Mouse (Mus musculus): Measurements from ENCODE around the gene Steap3.
"Not testable (repeated sequence)": the region's sequence is repeated elsewhere in the genome, so short reads cannot be mapped to it uniquely, and the experiment has no call there.

The Steap3 gene

GRCm38 (mm10) chr1:120272605-120273004 is at the start of gene Steap3:
Steap3 (minus strand) TSS chr1:120272705.
- DNase-seq = no peak

DNA sequence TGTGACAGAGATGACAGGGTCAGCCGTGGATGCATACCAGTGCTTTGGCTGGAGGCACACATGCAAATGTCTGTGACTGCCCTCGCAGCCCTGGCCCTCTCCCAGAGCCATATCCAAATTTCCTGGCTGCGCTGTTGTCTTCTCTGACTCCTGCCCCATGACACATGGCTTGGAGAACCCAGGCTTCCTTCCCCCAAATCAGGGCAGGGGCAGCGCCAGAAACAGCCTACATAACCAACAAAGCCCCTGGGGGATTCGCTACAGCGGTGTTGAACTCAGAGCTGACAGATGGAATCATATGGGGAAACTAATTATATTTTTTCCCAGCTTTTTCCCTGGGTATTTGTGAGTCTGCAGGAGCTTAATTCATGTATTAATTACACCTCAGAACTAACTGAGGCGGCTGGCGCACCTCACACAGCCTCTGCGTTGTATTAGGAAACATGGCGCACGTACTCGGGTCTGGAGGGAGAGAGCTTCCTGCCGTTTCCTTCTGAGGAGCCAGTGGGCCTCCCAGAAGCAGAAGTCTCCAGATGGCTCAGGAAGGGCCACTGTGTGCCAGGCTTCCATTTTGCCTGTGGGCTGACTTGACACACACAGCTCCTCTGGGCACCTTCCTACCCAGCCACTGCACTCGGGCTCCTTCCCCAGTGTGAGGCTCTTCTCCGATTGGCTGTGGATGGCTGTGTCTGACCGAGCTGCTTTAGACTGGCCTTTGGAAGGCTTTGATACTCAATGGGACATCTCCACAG is 48.9 kb upstream of the Steap3 start:
- DNase-seq = no peak

- no peak for DNase-seq
These were observed 33.3 kb upstream of the Steap3 start for GRCm38 (mm10) chr1:120305801-120306200.

DNA sequence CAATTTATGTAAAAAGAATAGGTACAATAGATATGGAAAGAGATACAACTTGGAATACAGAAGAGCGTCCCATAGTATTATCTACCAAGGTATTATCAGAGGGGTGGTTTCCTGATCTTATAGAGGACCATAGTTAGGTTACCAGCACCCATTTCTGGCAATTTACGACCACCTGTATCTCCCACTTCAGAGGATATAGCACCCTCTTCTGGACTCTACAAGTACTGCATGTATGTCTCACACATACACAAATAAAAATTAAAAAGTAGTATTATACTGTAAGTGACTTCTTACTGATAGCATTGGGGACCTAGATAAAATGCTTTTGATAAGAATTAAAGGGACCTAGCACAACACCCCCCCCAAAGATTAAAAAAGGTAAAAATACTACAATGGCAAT is 24.4 kb upstream of the Steap3 start:
- no peak for DNase-seq

DNA sequence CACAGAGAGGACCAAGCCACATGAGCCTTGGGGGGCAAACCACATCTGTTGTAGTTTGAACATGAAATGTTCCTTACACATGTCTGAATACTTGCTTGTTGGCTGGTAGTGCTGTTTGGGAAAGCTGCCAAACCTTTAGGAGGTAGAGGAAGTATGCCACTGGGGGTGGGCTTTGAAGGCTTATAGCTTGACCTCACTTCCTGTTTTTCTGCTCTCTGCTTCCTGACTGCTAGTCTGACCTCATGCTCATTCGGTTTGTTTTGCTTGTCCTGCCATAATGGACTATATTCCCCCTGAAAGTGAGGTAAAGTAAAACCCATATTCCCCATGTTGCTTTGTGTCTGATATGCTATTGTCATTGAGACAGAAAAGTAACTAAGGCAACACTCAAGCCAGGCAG is 21.3 kb upstream of the Steap3 start:
- no peak for DNase-seq

- DNase-seq = no peak
These were observed 19.2 kb upstream of the Steap3 start for GRCm38 (mm10) chr1:120291709-120292108.

- DNase-seq = no peak
These were observed 17.3 kb upstream of the Steap3 start for GRCm38 (mm10) chr1:120289843-120290242.

DNA sequence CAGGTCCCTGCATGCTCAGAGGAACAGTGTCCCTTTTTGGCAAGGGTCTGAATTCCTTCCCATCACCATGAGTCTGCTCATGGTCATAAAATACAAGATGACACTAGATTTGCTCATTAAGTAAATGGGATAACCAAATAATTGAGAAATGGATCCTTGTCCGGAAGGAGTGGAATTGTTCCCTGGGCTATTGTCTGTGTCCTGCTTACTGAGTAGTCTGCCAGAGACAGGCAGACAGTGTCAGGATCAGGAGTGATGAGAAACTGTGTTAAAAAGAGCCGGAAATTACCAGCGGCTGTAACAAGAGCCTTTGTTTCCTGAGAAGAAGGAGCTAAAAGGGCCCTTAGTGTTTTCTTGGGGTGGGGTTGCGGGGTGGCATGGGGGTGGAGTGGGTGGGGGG is 15.2 kb upstream of the Steap3 start:
- DNase-seq = no peak

DNA sequence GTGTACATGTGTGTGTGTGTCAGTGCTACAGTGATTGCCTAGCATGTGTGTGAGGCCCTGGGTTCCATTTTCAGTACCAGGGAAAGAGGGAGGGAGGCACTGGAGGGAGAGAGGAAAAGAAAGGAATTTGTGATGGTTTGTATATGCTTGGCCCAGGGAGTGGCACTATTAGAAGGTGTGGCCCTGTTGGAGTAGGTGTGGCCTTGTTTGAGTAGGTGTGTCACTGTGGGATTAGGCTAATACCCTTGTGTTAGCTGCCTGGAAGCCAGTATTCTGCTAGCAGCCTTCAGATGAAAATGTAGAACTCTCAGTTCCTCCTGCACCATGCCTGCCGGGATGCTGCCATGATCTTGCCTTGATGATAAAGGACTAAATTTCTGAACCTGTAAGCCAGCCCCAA is 3.6 kb upstream of the Steap3 start:
- DNase-seq = not testable (repeated sequence)

DNA sequence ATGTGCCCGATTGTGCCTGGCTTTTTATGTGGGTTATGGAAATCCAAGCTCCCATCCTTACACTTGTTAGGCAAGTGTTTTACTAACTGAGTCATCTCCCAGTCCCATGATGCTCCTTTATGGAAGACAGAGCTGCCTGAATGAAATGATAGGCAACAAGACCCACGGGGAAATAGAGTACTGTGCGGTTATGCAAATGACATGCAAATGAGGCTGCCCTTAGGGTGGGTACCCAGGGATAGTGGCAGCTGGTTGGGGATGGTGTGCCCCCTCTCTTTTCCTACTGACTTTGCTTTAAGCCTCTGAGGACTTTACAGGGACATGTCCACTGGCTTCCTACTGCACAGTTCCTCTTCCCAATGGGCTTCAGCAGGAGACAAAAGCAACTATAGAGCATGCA is 2.7 kb upstream of the Steap3 start:
- DNase-seq = no peak

DNA sequence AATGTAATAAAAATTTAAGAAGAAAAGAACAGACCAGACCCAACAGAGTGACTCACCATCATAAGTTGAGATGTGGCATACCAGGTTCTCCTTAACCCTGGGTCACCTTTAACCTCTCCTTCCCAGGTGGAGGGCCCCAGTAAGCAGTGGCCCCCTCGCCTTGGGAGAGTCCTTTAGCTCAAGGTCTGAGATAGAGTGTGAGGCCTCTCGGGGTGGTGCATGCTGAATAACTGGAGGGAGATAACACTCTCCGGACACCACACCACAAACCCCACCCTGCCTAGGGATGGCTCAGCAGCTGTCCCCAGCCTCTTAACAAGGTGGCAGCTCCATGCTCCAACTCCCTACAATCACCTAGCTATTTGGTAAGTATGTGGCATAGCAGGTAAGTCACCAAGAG is 1.6 kb downstream of the Steap3 start:
- no peak for DNase-seq

DNA sequence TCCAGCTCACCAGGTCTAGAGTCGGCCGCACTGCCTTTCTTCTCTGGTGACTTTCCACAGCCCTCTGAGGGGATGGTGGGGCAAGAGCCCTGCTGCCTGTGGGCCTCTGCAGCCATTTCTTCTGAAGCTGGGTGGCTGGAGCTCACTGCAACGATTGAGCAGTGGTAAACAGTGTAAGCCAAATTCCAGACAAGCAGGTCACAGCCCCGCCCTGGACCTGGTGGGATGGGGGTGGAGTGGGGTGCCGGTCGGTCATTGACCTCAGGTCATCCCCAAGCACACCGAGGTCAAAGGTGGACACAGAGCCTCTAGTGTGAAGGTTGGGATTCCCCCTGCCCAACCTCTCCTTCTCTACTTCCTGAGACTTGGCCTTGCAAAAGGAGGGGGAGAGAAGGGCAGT is 2.4 kb downstream of the Steap3 start:
- DNase-seq = no peak

- no peak for DNase-seq
These were observed 4.9 kb downstream of the Steap3 start for GRCm38 (mm10) chr1:120267631-120268030.

GRCm38 (mm10) chr1:120266460-120266859 is 6.0 kb downstream of the Steap3 start:
- no peak for DNase-seq

DNA sequence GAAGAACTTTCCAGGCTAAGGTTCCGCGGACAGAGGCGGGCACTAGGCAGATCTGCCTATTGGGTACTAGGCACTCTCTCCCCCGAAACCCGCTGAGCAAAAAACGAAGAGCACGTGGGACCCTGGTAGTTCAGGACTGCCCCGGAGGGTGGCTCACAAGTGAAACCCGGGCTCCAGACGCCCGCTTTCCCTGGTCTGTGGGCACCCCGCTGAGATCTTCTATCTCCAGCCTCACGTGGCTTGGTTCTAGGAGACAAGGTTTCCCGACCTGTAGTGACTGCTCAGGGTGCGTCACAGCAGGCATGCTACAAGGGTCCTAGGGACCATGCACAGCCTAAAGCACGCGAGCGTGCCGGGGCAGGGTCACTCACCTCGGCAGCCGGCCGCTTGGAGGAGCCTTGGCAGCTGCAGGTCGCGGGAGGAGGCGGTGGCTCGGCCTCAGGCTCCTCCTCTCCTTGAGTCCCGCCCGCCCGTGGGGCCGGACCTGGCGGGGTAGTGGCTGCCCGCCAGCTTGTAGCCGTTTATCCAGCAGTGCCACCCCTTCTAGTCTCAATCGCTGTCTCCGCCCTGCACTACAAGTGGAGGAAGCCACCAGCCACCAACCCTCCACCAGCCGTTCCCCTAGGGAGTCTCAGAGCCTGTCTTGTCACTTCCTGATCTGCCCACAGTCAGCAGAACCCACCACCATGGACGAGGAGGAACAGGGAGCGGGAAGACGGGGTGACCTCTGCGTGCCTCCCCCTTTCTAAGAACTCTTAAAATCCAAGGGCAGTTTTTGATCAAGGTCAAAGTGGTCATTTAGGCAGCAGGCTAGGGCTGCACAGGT is 7.4 kb downstream of the Steap3 start:
- DNase-seq = peak; percentile 75

GRCm38 (mm10) chr1:120263226-120263625 is 9.3 kb downstream of the Steap3 start:
- no peak for DNase-seq

GRCm38 (mm10) chr1:120261166-120261565 is 11.3 kb downstream of the Steap3 start:
- DNase-seq = no peak

- DNase-seq = no peak
These were observed 13.3 kb downstream of the Steap3 start for GRCm38 (mm10) chr1:120259249-120259648.

DNA sequence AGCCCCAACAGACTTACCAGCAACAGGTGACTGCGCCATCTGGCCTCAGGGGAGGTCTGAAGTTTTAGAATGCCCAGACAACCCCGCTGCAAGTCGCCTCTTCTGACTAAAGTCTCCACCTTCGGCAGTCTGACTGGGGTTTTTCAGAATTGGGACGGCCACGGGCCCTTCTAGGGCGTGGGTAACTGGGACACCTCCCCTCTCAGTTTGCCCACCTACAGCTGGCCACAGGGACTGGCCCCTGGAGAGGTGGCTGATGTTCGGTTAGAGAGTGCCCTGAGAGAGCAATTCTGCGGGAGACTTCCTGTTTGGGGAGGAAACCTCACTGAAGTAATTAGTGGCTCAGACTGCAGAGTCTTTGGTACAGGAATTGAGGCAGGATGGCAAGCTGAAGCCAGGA is 13.8 kb downstream of the Steap3 start:
- DNase-seq = no peak

DNA sequence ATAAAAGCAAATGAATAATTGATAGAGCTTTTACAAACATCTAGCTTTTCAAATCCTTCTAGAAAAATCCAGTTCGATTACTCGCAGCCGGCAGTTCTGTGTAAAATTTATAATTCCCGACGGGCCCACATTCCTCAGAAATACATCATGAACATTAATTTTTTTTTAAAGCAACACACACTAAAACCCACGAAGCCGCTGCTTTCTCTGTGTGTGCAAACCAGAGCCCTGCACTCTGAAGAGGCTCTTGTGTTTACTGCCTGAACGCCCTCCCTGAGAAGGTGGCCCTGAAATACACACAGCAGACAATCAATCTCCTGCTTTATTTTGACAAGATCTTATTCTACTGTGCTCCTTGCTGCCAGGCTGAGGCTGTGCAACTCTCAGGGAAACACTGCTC is 14.3 kb downstream of the Steap3 start:
- no peak for DNase-seq

DNA sequence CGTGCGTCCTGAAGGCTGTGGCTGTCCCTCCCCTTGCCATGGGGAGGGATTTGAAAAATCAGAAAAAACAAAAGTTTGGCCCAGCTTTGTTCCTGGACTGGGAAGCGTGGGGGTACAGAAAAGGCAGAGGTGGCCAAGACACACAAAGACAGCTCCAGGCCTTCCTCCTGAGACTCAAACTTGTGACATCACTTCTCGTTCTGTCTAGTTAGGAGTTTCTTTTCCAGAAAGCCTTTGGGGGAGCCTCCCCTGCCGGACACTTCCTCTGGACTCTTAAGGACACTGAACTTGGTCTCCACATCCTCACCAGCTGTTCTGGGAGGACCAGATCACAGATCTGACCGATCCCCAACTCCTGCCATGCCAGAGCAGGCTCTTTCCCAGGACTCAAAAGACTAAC is 18.8 kb downstream of the Steap3 start:
- DNase-seq = no peak

DNA sequence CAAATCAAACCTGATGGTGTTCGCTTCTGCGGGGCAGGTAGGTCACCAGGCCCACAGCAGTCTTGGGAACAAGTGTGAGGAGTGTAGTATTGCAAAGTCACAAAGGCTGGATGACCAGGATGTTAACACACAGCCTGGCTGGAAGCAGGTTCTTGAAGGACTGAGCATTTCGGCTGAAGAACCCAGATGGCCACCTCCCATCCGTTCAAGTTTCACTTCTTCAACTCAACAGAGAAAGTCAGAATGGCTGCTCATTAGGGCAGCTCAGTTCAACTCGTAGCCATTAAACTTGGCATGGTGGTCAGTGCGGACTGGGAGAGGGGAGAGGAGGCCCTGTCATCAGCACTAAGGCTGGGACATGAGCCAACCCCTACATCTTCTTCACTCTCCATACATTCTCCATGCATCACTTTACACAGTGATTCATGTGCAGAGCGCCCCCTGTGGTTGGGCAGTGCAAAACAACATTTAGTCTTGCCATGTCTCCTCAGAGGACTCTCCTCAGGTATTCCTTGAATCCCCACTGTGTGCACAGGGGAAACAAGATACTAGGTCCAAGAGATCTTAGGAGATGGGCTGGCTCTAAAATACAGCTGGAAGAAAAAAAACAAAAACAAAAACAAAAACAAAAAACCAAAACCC is 19.9 kb downstream of the Steap3 start:
- DNase-seq = no peak

DNA sequence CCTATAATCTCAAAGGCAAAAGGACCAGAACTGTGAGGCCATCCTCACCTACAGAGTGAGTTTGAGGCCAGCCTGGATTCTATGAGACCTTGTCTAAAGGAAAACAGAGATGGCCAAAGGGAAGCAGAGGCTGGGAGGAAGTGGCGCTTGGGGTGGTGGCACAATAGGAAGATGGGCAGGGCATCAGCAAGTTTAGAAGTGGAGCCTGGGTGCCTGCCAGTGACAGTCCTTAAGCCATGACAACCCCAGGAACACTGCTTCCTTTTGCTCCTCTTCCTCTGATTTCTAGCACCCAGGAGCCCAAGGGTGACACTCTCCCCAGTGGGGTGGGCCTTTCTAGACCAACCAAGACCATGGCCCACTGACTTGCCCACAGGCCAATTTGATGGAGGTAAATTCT is 21.3 kb downstream of the Steap3 start:
- DNase-seq = no peak

- no peak for DNase-seq
These were observed 21.9 kb downstream of the Steap3 start for GRCm38 (mm10) chr1:120250586-120250985.
